Mouse (Mus musculus): ENCODE measurements around the gene Htra1.

Htra1 gene

GRCm38 (mm10) chr7:130935421-130935792 lies 504 bp upstream of the Htra1 start:
- no peak for DNase-seq

GRCm38 (mm10) chr7:130936472-130936951 lies 601 bp downstream of the Htra1 start:
- DNase-seq, result peak; percentile 62 to 81

GRCm38 (mm10) chr7:130937266-130937841 lies 1.4 kb downstream of the Htra1 start:
- DNase-seq, result peak; percentile 23 to 44

GRCm38 (mm10) chr7:130938005-130938404 lies 2.1 kb downstream of the Htra1 start:
- DNase-seq, result peak; percentile 43 to 54

DNA sequence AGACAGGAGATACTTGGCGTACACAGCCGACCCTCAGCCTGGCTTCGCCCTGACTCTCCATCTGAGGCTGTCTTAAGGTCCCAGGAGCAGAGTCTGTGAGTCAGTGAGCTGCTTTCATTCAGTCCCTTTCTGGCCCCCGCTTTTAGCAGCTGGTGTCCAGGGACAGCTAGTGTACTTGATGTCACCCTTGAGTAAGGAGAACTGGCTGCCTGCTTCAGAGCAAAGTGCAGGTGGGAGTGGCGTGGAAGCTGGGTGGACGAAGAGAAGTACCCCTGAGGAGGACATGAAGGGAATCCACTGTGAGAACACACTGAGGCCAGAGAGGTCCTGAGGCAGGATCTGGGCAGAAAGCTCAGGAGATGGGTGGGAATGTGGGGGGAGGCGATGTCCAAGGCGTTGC lies 3.0 kb downstream of the Htra1 start:
- DNase-seq, result peak; percentile 24 to 56

DNA sequence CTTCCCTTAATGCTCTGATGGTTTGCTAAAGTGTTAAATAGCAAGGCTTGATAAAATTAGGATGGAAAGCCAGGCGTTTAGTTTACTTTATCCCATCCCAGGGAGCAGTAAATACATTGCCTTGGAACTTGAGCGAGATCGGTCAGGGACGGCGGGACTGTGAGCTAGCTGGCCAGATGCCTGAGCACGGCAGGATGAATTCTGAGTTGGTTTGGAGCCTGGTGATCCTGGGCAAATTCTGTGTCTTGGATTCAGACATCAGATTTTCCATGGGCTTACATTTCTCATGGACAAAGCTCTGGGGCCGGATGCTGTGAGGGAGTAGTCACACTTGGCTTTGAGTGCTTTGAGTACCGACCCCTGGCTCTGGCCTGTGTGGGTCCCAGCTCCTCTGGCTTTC lies 4.8 kb downstream of the Htra1 start:
- DNase-seq, result no peak

DNA sequence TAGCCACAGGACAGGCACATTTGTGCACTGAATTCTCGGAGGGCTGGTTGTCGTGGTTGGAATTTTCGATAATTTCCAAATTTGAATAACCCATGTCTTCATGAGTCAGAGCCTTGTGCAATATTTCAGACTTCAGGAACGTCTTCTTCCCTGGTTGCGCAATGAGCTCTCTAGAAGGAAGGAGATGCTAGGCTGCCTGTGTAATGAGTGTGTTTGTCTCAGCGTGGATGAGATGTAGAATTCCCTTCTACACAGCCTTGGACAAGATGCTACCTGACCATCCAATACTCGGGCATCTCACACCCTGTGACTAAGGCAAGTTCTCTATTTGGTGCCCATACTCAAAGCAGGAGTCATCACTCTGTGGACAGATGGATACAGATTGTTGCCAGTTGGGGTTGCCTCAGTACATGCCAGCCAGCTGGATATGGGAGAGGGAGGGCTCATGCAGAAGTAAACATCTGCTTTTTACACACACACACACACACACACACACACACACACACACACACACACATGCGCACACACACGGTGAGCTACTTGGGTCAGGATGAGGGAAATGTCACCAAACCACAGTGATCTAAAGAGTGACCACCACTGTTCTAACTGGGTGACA lies 7.5 kb downstream of the Htra1 start:
- no peak for DNase-seq

- no peak for DNase-seq
Observed at GRCm38 (mm10) chr7:130944766-130945475, 9.0 kb downstream of the Htra1 start.

DNA sequence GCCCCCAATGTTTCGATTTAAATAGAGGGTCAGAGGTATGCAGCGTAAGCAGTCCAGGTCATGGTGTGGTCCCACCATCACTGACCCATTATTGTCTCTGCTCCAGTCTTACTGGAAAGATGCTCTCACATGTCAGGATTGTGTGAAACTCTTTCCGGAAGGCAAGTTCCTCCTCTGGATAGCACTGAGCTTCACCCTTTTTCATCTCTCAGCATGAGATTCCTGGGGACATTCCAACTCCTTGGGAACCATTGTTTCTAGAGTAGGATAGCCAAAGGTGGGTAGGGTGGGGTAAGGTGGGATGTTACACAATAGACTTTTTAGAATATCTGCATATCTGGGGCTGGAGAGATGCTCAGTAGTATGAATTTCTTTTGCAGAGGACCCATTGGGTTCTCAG lies 9.8 kb downstream of the Htra1 start:
- DNase-seq, result no peak

- DNase-seq, result no peak
Observed at GRCm38 (mm10) chr7:130946303-130946702, 10.4 kb downstream of the Htra1 start.

- peak in 1 of 2 experiments; percentile 43 for DNase-seq
Observed at GRCm38 (mm10) chr7:130948563-130949208, 12.8 kb downstream of the Htra1 start.

DNA sequence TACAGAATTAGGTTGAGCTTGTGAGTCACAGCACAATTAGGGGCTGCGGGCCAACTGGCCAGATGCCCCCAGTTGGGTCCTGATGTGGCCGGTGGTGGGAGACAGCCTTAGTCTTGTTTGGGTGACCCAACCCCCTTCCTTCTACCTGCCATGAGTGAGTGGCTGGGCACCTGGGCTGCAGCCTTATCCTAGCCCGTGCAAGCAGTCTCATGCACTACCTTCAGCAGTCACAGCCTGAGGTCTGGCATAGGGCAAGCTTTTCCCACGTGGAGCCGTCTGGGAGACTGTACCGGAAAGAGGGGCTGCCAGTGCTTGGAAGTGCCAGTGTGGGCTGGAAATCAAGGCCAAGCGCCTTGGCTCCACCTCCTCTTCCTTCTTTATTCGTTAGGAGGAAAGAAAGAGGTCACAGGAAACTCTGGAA lies 13.4 kb downstream of the Htra1 start:
- peak; percentile 57 to 70 for DNase-seq

- no peak for DNase-seq
Observed at GRCm38 (mm10) chr7:130950482-130950881, 14.6 kb downstream of the Htra1 start.

DNA sequence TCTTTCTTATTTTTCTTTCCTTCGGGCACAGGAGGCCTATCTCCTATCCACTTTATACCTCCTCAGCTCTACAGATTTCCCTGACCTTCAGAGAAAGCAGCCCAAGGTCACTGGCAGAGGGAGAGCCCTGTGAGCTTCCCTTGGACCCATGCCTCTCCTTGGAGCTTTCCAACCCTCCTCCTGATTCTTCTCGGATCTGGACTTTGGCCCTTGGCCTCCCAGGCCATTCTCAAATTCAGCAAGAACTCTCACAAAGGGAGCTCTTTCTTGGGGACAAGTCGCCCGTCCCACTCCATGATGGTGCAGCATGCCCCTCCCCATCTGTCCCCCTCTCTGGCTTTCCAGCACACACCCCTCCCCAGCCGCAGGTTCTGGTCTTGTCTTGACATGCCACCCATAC lies 15.1 kb downstream of the Htra1 start:
- peak; percentile 77 to 78 for DNase-seq

- no peak for DNase-seq
Observed at GRCm38 (mm10) chr7:130953376-130953775, 17.5 kb downstream of the Htra1 start.

DNA sequence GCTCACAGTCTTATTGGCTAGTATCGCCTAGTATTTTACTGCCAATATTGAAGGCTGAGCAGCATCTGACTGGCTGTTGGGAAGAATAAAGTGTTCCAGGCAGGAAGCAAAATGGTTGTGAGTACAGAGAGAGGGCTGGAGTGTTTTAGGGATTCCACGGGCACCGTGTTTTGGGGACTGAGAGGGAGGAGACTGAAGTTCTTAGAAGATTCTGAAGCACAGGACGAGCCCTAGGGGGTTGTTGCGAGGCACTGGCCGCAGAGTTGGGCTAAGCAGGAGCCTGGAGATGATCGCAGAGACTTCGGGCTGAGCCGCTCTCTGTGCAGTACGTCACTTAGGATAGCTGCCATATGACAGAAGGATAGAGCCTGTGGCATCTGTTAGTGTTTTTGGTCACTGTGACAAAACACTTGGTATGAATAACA lies 18.3 kb downstream of the Htra1 start:
- DNase-seq, result no peak

- DNase-seq, result peak; percentile 76 to 81
Observed at GRCm38 (mm10) chr7:130958551-130958950, 22.6 kb downstream of the Htra1 start.

DNA sequence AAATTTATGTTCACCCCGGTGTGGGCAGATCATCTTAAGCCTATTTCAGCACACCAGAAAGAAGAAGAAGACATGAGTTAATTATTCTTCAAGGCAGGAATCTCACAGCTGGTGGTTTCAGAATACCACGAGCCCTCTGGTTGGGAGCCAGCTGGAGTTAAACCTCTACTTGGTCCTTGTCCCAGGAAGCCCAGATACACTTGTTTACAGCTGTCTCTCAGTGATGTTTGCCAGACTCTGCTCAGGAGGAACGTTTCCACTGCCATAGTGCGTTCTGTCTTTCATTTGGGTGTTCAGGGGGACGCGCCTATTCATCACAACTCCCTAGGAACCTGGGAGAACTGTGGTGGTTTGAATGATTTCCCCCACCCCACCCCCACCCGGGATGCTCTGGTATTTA lies 24.0 kb downstream of the Htra1 start:
- peak; percentile 86 to 93 for DNase-seq

- no peak for DNase-seq
Observed at GRCm38 (mm10) chr7:130961429-130961828, 25.5 kb downstream of the Htra1 start.

- DNase-seq, result peak; percentile 92 to 94
Observed at GRCm38 (mm10) chr7:130964686-130965085, 28.8 kb downstream of the Htra1 start.

DNA sequence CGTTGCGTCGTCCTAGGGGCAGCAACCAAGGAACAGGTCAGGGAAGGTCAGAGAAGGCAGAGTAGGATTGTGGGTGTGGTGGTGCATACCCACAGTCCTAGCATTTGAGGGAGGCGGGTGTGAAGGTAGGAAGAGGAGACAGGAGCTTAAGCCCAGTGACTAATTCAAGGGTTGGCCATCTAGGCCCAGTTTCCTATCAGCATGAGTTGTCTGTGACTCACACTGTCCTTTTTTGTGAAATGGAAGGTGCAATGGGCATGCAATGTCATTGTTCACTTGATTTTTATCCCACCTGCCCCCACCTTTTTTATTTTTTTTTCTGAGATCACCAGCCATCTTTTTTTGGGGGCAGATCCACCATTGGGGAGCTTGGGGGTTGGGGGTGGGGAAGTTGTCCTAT lies 29.5 kb downstream of the Htra1 start:
- DNase-seq, result no peak

DNA sequence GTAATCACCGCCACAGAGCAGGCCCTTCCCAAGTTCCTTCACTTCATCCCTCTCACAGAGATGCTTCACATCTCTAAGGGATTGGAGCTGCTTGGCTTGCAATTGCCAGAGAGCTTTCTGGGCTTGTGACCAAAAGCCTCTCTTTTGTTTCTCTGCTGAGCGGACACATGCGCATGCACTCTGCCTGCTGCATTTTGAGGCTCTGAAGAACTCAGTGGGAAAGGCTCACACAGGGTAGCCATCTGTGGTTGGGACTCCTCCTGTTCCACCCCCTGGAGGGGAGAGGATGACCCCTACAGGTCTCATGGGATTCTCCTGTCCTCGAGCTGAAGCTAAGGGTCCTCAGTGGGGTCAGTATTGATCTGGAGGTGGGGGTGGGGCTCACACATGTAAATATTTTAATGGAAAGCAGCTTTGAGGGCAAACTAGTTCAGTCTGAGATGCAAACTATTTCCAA lies 30.0 kb downstream of the Htra1 start:
- DNase-seq, result no peak

DNA sequence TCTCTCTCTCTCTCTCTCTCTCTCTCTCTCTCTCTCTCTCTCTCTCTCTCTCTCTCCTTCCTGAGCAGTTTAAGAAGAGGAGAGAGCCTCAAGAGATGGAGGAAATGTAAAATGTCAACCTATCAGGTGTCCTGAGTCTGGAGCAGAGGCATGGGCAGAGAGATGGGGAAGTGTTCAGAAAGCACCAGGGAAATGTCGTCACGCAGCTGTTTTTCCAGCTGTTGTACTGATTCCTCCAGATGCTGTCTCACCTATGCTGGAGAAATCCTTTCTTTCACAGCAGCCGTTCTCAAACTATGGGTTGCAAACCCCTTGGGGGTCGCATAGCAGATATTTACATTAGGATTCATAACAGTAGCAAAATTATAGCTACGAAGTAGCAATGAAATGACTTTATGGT lies 30.5 kb downstream of the Htra1 start:
- no peak for DNase-seq

Measured in kidney, postnatal 36 days (tissue).